Mouse (Mus musculus): ENCODE results near the gene Arhgap33.

Arhgap33 gene

DNA sequence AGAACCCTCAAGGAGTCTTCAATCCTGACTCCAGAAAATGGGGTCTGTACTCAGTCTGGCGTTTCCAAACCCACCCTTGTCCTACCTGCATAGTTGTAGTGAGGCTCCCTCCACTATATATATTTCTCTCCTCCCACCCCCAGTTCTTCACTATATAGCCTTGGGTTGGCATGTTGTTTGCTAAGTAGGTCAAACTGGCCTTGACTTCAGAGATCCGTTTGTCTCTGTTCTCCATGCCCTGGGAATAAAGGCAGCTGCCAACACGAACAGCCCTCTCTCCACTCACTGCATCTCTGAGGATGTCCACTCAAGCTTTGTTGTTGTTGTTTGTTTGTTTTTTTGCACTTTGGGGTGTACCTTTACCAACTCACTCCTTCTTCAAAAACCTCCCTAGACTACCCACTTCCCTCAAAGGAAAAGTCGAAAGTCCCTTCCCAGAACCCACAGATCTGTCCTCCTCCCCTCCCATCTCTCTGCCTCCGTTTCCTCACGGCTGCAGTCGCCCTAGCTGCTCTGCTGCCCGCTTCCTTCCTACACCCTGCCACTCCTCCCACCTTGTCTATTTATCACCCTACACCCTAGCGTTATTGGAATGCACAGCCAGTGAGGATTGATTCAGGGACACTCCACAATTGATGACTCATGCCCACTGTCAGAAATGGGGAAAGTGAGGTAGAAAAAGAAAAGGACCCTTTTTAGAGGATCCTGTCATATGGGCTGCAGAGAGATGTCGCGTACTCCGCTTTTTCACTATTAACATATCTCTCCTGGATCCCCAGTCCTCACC is 24.0 kb upstream of the Arhgap33 start:
- Histone ChIP-seq H3K36me3 (ENCODE audit: control insufficient read depth, insufficient read depth, low read length, poor library complexity, severe bottlenecking) (peaks cover 10% of the 10 kb centered on the region; the same call in 1 of the 2 replicates), H3K27me3 (ENCODE audit: control insufficient read depth, insufficient read depth, low read length, poor library complexity, severe bottlenecking) (no peaks in the 10 kb centered on the region)
- DNase-seq (ENCODE audit: low read depth, low spot score), result no peak

DNA sequence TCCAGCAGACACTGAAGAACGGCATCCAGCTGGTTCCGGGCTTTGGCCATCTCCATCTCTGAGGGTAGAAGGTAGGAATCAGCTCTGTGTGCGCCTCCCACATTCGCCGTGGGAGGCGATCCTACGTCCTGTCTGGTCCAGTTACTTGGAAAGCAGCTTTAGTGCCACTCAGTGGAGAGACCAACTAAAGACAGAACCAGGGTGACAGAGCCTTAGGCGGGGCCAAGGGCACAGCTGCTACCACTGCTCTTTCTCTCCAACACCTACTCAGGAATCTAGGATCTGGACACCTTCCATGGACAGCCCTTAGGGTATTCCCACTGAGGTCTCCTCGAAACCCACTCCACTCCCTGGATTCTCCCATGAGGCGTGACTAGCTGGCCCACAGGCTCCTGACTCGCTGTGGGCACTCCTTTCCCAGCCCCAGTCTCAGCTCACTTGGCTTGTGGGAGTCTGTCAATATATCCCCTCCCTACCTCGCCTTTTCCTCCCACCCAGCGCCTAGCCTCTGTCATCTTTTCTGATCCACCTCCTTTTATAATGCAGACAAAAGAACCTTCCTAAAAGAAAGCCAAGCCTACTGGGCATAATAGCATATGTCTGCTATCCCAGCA is 23.1 kb upstream of the Arhgap33 start:
- no peaks in the 10 kb centered on the region for H3K27me3 ChIP-seq (ENCODE audit: control insufficient read depth, insufficient read depth, low read length, poor library complexity, severe bottlenecking)
- peaks cover 10% of the 10 kb centered on the region; the same call in 1 of the 2 replicates for H3K36me3 ChIP-seq (ENCODE audit: control insufficient read depth, insufficient read depth, low read length, poor library complexity, severe bottlenecking)
- DNase-seq (ENCODE audit: low read depth, low spot score), result no peak

DNA sequence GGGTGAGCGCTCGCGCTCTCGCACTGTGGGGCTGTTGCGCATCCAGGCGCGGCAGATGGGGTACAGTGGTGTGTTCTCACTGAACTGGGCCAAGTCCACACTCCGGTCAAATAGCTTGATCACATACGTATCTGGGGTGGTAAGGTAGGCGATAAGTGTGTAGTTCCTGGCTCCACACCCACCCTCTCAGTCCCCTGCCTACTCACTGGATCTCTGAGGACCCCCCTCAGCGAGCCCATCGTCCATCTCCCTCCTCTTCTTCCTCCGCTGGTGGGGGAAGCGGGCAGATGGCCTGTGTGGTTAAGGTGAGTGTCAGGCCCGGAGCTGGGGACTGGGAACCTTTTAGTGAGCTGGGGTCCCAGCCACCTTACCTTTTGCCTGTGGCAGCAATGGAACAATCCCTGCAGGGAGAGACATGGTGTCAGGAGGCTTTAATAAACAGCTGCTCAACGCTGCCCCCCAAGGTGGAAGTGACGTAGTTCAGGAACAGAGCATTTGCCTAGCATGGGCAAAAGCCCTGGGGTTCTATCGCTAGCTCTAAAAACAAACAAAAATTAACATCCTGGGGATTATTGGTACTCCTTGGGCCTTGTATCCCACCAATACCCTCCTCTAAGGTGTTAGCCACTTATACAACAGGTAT is 22.2 kb upstream of the Arhgap33 start:
- Histone ChIP-seq H3K27me3 (ENCODE audit: control insufficient read depth, insufficient read depth, low read length, poor library complexity, severe bottlenecking) (no peaks in the 10 kb centered on the region), H3K36me3 (ENCODE audit: control insufficient read depth, insufficient read depth, low read length, poor library complexity, severe bottlenecking) (peaks cover 10% of the 10 kb centered on the region; the same call in 1 of the 2 replicates)
- peak; percentile 54 for DNase-seq (ENCODE audit: low read depth, low spot score)

DNA sequence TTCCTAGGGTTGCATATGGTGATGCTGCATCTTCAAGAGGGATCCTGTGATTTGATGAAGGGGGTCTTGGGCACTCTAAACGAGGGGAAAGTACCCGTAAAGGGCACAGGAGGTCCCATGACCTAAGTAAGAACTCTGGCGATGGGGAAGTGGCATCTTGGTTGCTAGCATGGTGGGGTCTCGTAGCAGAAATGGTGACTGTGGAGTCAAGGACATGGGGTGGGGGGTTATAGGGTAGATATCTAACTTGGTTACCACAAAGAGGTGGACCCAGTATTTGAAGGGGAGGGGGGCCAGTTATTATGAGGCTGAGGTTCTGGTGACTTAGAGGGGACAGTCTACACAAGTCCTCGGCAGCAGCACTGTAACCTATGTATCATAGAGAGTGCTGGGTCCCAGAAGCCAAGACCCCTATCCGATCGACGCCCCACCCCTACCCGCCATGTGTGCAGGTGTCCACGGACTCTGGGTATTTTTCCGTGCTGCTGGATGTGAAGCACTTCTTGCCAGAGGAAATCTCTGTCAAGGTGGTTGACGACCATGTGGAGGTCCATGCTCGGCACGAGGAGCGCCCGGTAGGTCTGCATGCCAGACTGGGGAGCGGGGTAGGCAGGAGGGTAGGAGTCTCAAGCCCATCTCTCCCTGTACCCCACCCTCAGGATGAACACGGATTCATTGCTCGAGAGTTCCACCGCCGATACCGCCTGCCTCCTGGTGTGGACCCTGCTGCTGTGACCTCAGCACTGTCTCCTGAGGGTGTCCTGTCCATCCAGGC is 19.1 kb upstream of the Arhgap33 start:
- Histone ChIP-seq H3K27me3 (ENCODE audit: control insufficient read depth, insufficient read depth, low read length, poor library complexity, severe bottlenecking) (no peaks in the 10 kb centered on the region), H3K36me3 (ENCODE audit: control insufficient read depth, insufficient read depth, low read length, poor library complexity, severe bottlenecking) (peaks cover 8% of the 10 kb centered on the region; the same call in 1 of the 2 replicates)
- DNase-seq (ENCODE audit: low read depth, low spot score), result no peak

DNA sequence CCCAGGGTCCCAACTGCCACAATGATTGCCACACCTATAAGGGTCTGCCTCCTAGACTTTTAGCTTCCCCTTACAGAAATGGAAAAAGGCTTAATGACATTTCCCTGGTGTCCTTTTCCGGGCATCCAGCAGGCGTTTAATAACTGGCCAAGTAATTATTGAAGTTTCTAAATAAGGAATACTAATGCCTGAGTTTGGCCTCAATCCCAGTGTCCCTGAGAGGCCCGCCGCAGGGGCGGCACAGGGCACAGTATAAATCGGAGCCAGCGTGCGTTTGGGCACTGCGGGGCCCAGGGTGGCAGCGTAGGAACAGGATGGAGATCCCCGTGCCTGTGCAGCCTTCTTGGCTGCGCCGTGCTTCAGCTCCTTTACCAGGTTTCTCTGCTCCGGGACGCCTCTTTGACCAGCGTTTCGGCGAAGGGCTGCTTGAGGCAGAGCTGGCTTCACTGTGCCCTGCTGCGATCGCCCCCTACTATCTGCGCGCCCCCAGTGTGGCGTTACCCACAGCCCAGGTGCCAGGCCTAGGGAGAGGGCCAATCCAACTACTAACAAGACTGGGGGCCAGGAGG is 18.2 kb upstream of the Arhgap33 start:
- H3K36me3 ChIP-seq (ENCODE audit: control insufficient read depth, insufficient read depth, low read length, poor library complexity, severe bottlenecking), result peaks cover 8% of the 10 kb centered on the region; the same call in 1 of the 2 replicates
- no peaks in the 10 kb centered on the region for H3K27me3 ChIP-seq (ENCODE audit: control insufficient read depth, insufficient read depth, low read length, poor library complexity, severe bottlenecking)
- DNase-seq (ENCODE audit: low read depth, low spot score), result no peak

DNA sequence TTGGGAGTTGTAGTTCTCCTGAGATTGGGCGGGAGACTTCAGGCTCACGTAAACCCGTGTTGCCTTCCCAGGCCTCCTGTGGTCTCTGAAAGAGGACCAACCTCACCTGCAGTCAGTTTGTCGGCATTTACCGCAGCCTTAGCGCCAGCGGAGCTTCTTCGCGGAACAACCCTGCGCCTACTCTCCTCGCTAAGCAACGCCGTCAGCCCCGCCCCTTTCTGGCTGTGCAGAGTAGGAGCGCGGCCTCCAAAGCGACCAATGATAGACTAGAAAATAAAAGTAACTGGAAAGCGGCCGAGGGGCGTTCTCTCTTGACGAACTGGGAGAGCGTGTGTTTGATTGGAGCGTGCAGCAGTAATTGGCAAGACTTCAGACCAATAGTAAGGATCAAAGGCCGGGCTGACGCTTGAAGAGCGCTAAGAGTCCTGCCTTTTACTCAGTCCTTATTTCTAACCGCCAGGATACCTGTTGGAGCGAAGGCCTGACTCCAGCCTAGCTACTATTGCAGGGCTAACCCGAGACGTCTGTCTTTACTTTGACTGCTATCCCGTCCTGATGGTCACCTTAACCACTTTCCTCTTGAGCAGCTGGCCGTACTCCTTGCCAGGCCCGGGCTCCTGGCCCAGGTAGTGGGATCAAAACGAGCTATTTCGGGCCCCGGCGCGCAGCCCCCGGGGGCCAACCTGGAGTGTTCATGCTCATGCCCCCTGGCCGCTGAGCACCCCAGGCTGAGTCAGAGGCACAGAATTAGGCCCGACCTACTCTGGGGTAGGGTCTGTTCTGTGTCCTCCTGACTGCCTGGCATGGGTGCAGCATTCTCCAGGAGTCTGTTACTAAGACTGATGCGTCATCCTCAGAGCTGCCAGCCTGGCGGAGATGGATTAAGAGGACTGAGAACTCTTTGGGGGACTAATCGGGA is 17.5 kb upstream of the Arhgap33 start, which contains the start of the genes Hspb6 and Proser3:
Hspb6 (plus strand) TSS at position 77 of the 919 bp plus-strand sequence.
Proser3 (minus strand) TSS at position 198 of the 919 bp plus-strand sequence.
- H3K27me3 ChIP-seq (ENCODE audit: control insufficient read depth, insufficient read depth, low read length, poor library complexity, severe bottlenecking), result no peaks in the 10 kb centered on the region
- DNase-seq (ENCODE audit: low read depth, low spot score), result peak; percentile 97
- peaks cover 8% of the 10 kb centered on the region; the same call in 1 of the 2 replicates for H3K36me3 ChIP-seq (ENCODE audit: control insufficient read depth, insufficient read depth, low read length, poor library complexity, severe bottlenecking)

DNA sequence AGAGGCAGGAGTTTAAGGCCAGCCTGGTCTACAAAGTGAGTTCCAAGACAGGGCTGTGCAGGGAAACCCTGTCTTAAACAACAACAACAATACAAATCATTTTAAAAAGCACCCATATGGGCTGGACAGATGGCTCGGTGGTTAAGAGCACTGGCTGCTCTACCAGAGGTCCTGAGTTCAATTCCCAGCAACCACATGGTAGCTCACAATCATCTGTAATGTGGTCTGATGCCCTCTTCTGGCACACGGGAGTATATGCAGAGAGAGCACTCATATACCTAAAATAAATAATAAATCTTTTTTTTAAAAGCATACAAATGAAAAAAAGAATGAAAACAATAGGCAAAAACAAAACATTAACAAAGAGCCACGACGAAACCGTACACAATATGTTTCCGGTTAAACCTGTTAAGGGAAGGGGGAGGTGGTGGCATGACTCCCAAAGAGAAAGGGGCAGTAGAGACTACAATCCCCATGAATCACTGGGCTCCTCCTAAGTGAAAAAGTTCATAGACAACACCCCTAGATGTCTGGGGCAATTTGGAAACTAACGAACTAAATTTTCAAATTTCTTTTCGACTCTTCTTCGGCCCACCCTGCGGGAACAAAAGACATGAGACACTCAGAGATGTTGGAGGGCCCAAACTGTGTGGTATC is 16.7 kb upstream of the Arhgap33 start:
- DNase-seq (ENCODE audit: low read depth, low spot score), result peak; percentile 86
- Histone ChIP-seq H3K27me3 (ENCODE audit: control insufficient read depth, insufficient read depth, low read length, poor library complexity, severe bottlenecking) (no peaks in the 10 kb centered on the region), H3K36me3 (ENCODE audit: control insufficient read depth, insufficient read depth, low read length, poor library complexity, severe bottlenecking) (peaks cover 7% of the 10 kb centered on the region; the same call in 1 of the 2 replicates)

DNA sequence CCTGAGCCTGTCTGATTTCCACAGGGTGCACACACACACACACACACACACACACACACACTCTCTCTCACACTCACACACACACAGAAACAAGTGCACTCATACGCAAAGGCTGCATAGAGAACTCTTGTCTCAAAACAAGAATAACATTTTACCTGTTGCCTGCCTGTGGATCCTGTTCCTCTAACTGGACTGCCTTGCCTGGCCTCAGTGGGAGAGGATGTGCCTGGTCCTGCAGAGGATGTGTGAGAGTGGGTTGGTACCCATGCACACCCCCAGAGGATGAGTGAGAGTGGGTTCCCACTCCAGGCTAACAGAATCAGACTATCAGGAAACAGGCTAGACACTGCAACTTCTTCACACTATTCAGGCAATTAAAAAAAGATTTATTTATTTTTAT is 15.7 kb upstream of the Arhgap33 start:
- Histone ChIP-seq H3K36me3 (ENCODE audit: control insufficient read depth, insufficient read depth, low read length, poor library complexity, severe bottlenecking) (peaks cover 1% of the 10 kb centered on the region; the same call in 1 of the 2 replicates), H3K27me3 (ENCODE audit: control insufficient read depth, insufficient read depth, low read length, poor library complexity, severe bottlenecking) (no peaks in the 10 kb centered on the region)
- DNase-seq (ENCODE audit: low read depth, low spot score), result no peak

DNA sequence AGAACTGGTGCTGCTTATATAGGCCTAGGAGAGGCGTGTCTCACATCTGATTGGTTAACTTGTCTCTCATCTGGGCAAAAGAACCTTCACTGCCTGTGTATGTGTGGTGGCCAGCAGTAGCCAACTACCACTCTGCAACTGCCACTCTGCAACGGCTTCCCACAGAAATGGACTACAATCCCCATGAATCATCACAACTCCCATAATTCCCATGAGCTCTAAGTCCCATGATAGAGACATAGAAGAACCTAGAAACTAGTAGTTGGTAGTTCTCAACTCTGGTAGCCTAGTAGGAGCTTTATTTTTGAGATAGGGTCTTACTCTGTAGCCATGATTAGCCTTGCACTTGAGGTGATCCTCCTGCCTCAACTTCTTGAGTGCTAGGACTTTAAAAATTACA is 15.0 kb upstream of the Arhgap33 start:
- Histone ChIP-seq H3K27me3 (ENCODE audit: control insufficient read depth, insufficient read depth, low read length, poor library complexity, severe bottlenecking) (no peaks in the 10 kb centered on the region), H3K36me3 (ENCODE audit: control insufficient read depth, insufficient read depth, low read length, poor library complexity, severe bottlenecking) (no peaks in the 10 kb centered on the region)
- DNase-seq (ENCODE audit: low read depth, low spot score), result no peak

DNA sequence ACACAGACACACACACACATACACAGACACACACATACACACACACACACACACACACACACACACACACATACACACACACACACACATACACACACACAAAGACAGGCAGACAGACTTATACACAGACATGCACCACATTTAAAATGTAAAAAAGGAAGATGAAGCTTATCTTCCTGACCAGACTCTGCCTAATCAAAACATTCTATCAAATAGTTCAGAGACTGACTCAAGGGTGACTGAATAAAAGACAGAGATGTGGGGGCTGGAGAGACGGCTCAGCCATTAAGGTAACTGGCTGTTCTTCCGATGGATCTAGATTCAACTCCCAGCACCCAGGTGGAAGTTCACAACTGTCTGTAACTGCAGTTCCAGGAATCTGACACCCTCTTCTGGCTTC is 9.5 kb upstream of the Arhgap33 start:
- no peak for DNase-seq (ENCODE audit: low read depth, low spot score)
- no peaks in the 10 kb centered on the region for H3K27me3 ChIP-seq (ENCODE audit: control insufficient read depth, insufficient read depth, low read length, poor library complexity, severe bottlenecking)
- no peaks in the 10 kb centered on the region; the same call in 1 of the 2 replicates for H3K36me3 ChIP-seq (ENCODE audit: control insufficient read depth, insufficient read depth, low read length, poor library complexity, severe bottlenecking)

DNA sequence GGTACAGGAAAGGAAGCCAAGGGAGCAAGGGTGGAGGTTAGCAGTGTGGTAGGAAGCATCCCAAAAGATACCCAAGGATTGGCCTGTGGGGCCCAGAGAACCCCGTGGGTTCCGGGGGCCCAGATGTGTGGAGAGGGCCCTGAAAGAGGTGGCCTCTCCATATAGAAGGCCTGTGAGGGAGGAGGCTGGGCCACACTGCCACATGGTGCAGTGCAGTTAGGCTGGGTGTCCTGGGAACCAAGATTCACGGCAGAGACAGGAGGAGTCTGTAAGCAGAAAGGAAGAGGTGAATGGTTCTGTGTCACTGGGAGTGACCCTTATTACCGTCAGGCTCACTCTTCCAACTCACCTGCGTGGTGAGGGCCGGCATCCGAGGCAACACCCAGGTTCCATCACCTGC is 5.7 kb upstream of the Arhgap33 start:
- no peak for DNase-seq (ENCODE audit: low read depth, low spot score)
- no peaks in the 10 kb centered on the region for H3K27me3 ChIP-seq (ENCODE audit: control insufficient read depth, insufficient read depth, low read length, poor library complexity, severe bottlenecking)
- H3K36me3 ChIP-seq (ENCODE audit: control insufficient read depth, insufficient read depth, low read length, poor library complexity, severe bottlenecking), result no peaks in the 10 kb centered on the region; the same call in 1 of the 2 replicates

DNA sequence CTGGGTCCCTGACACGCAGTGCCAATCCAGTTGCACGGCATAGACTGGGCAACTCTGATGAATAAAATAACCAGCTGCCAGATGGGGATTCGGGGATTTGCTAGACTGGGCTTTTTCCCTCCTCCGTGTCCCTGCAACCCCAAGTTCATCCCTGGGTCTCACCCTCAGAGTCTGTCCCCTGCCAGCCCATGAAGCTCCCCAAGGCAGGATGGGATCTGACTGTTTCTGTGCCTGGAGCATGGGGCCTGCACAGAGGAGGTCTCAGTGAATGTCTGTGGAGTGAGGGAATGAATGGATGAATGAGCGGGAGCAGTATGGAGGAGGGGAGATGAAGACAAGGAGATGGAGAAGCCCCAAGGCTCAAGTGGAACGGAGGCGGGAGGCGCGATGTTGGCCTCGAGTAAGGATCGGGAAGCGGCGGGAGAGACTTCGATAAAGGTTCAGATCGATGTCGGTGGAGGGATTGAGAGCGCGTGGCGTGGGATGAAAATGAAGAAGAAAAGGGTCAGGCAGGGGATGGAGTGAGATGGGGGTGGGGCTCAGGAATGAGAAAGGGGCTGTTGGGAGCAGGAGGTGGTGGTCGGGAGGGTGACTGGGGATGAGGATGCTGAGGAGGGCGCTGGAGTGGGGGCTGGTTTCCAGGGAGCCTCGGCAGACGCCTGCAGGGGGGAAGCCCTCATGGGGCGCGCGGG is 773 bp downstream of the Arhgap33 start:
- Histone ChIP-seq H3K27me3 (ENCODE audit: control insufficient read depth, insufficient read depth, low read length, poor library complexity, severe bottlenecking) (no peaks in the 10 kb centered on the region), H3K36me3 (ENCODE audit: control insufficient read depth, insufficient read depth, low read length, poor library complexity, severe bottlenecking) (no peaks in the 10 kb centered on the region)
- DNase-seq (ENCODE audit: low read depth, low spot score), result peak; percentile 15

Measured in splenic B cell, adult 2 months (primary cell).